Mouse (Mus musculus): ENCODE measurements around the gene Olfr318. TPM values are rescaled to one million over a fixed set of nuclear protein-coding genes. Genes with fewer than 3 reads are reported as not detected.

Olfr318 gene
- polyA plus RNA-seq, 1 experiment, result not detected

GRCm38 (mm10) chr11:58698862-58699261 is 25.0 kb downstream of the Olfr318 start, which contains the start of gene Olfr319:
Gene Olfr319 (plus strand): TSS chr11:58699162.
- Histone ChIP-seq H3K36me3 (replicated peaks; ENCODE audit: low read length) (no peaks in the 10 kb centered on the region), H3K9me3 (peaks cover 19% of the 10 kb centered on the region), H3K27me3 (replicated peaks) (no peaks in the 10 kb centered on the region), H3K4me1 (0 out of 2 replicates have a peak, but pooled peaks cover 8% of the 10 kb centered on the region), H3K4me3 (replicated peaks) (no peak within 1 kb of the TSS)
- no peak for TF ChIP-seq FLI1 (IDR thresholded peaks at IDR 0.05; ENCODE audit: low read length)
- TF ChIP-seq GATA1 (IDR thresholded peaks at IDR 0.05; ENCODE audit: borderline replicate concordance, low read length), result no peak

GRCm38 (mm10) chr11:58680799-58681198 is 43.0 kb downstream of the Olfr318 start, which contains the start of gene Olfr320:
Gene Olfr320 (plus strand): TSS chr11:58681099.
- no peaks in the 10 kb centered on the region for H3K9me3 ChIP-seq
- TF ChIP-seq GATA1 (IDR thresholded peaks at IDR 0.05; ENCODE audit: borderline replicate concordance, low read length), result no peak
- TF ChIP-seq FLI1 (IDR thresholded peaks at IDR 0.05; ENCODE audit: low read length), result no peak
- no peaks in the 10 kb centered on the region for H3K4me1 ChIP-seq

DNA sequence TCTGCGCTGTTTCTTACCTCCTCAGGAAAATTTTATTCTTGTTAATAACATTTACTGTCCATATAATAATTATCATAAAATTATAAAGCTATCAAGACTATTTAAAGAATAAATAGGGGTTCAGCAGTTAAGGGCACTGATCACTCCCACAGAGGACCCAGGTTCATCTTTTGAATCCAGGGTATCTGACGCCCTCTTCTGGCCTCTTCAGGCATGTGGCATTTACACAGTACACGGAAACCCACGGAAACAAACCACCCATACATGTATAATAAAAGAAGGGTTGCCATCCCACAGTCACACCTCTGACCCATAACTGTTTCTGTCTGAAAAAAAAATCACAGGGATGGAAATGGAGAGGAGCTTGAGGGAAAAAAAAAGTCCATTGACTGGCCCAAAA is 52.0 kb downstream of the Olfr318 start:
- no peaks in the 10 kb centered on the region for H3K9me3 ChIP-seq
- no peaks in the 10 kb centered on the region for H3K36me3 ChIP-seq (replicated peaks; ENCODE audit: low read length)

More at GRCm38 (mm10) chr11:58680799-58681198, 43.0 kb downstream of the Olfr318 start, which contains the start of gene Olfr320:
- no peaks in the 10 kb centered on the region for H3K36me3 ChIP-seq (replicated peaks; ENCODE audit: low read length)
- peaks cover 2% of the 10 kb centered on the region for H3K27me3 ChIP-seq (replicated peaks)
- no peak within 1 kb of the TSS for H3K4me3 ChIP-seq (replicated peaks)

GRCm38 (mm10) chr11:58669252-58669651 is 54.6 kb downstream of the Olfr318 start:
- TF ChIP-seq FLI1 (IDR thresholded peaks at IDR 0.05; ENCODE audit: low read length) (no peak), GATA1 (IDR thresholded peaks at IDR 0.05; ENCODE audit: borderline replicate concordance, low read length) (no peak)

More for the DNA sequence above, 52.0 kb downstream of the Olfr318 start:
- no peak for TF ChIP-seq FLI1 (IDR thresholded peaks at IDR 0.05; ENCODE audit: low read length)
- TF ChIP-seq GATA1 (IDR thresholded peaks at IDR 0.05; ENCODE audit: borderline replicate concordance, low read length), result no peak
- no peak overlapping the region for H3K4me3 ChIP-seq (replicated peaks)
- H3K27me3 ChIP-seq (replicated peaks), result no peaks in the 10 kb centered on the region
- 0 out of 2 replicates have a peak, but pooled peaks cover 3% of the 10 kb centered on the region for H3K4me1 ChIP-seq

More at GRCm38 (mm10) chr11:58669252-58669651, 54.6 kb downstream of the Olfr318 start:
- no peaks in the 10 kb centered on the region for H3K9me3 ChIP-seq
- H3K4me1 ChIP-seq, result 0 out of 2 replicates have a peak, but pooled peaks cover 3% of the 10 kb centered on the region
- peaks cover 3% of the 10 kb centered on the region for H3K27me3 ChIP-seq (replicated peaks)
- no peaks in the 10 kb centered on the region for H3K36me3 ChIP-seq (replicated peaks; ENCODE audit: low read length)
- no peak overlapping the region for H3K4me3 ChIP-seq (replicated peaks)

Other genes with a start within 250 kb of the Olfr318 start
- not detected in 2 replicates for gene Olfr332, start 231.5 kb downstream of the Olfr318 start, polyA plus RNA-seq (2012; ENCODE audit: insufficient read depth, low replicate concordance)
- gene Olfr331, start 221.4 kb downstream of the Olfr318 start, polyA plus RNA-seq (2012; ENCODE audit: insufficient read depth, low replicate concordance), result not detected in 2 replicates
- not detected in 2 replicates for gene Olfr330, start 189.2 kb downstream of the Olfr318 start, polyA plus RNA-seq (2012; ENCODE audit: insufficient read depth, low replicate concordance)
- not detected in 2 replicates for gene Olfr329-ps, start 177.6 kb downstream of the Olfr318 start, polyA plus RNA-seq (2012; ENCODE audit: insufficient read depth, low replicate concordance)
- 0.44 TPM in 1 of 2 replicates, not detected in the other for gene Olfr328, start 168.4 kb downstream of the Olfr318 start, polyA plus RNA-seq (2012; ENCODE audit: insufficient read depth, low replicate concordance)
- not detected in 2 replicates for gene Olfr224, start 153.5 kb downstream of the Olfr318 start, polyA plus RNA-seq (2012; ENCODE audit: insufficient read depth, low replicate concordance)
- not detected in 2 replicates for gene Olfr325, start 146.3 kb downstream of the Olfr318 start, polyA plus RNA-seq (2012; ENCODE audit: insufficient read depth, low replicate concordance)
- gene Olfr324, start 128.9 kb downstream of the Olfr318 start, polyA plus RNA-seq (2012; ENCODE audit: insufficient read depth, low replicate concordance), result not detected in 2 replicates
- not detected in 2 replicates for gene 2210407C18Rik, start 107.9 kb downstream of the Olfr318 start, polyA plus RNA-seq (2012; ENCODE audit: insufficient read depth, low replicate concordance)
- not detected in 2 replicates for gene Olfr323, start 93.5 kb downstream of the Olfr318 start, polyA plus RNA-seq (2012; ENCODE audit: insufficient read depth, low replicate concordance)
- gene Trim58, start 83.5 kb downstream of the Olfr318 start, polyA plus RNA-seq (2012; ENCODE audit: insufficient read depth, low replicate concordance), result 7.9 and 18.0 TPM in 2 replicates
- gene Olfr322, start 65.2 kb downstream of the Olfr318 start, polyA plus RNA-seq (2012; ENCODE audit: insufficient read depth, low replicate concordance), result not detected in 2 replicates
- gene Olfr320, start 42.9 kb downstream of the Olfr318 start, polyA plus RNA-seq (2012; ENCODE audit: insufficient read depth, low replicate concordance), result not detected in 2 replicates
- not detected in 2 replicates for gene Olfr319, start 24.9 kb downstream of the Olfr318 start, polyA plus RNA-seq (2012; ENCODE audit: insufficient read depth, low replicate concordance)
- not detected in 2 replicates for gene Olfr317, start 15.2 kb upstream of the Olfr318 start, polyA plus RNA-seq (2012; ENCODE audit: insufficient read depth, low replicate concordance)
- not detected in 2 replicates for gene Olfr316, start 28.7 kb upstream of the Olfr318 start, polyA plus RNA-seq (2012; ENCODE audit: insufficient read depth, low replicate concordance)
- not detected in 2 replicates for gene Olfr315, start 49.2 kb upstream of the Olfr318 start, polyA plus RNA-seq (2012; ENCODE audit: insufficient read depth, low replicate concordance)
- gene Olfr314, start 58.9 kb upstream of the Olfr318 start, polyA plus RNA-seq (2012; ENCODE audit: insufficient read depth, low replicate concordance), result 3.7 TPM in 1 of 2 replicates, not detected in the other
- gene Fam183b, start 77.9 kb upstream of the Olfr318 start, polyA plus RNA-seq (2012; ENCODE audit: insufficient read depth, low replicate concordance), result not detected in 2 replicates
- not detected in 2 replicates for gene Olfr313, start 91.0 kb upstream of the Olfr318 start, polyA plus RNA-seq (2012; ENCODE audit: insufficient read depth, low replicate concordance)
- not detected in 2 replicates for gene Olfr312, start 105.2 kb upstream of the Olfr318 start, polyA plus RNA-seq (2012; ENCODE audit: insufficient read depth, low replicate concordance)
- gene Olfr311, start 115.2 kb upstream of the Olfr318 start, polyA plus RNA-seq (2012; ENCODE audit: insufficient read depth, low replicate concordance), result not detected in 2 replicates
- gene Gm12258, start 123.1 kb upstream of the Olfr318 start, polyA plus RNA-seq (2012; ENCODE audit: insufficient read depth, low replicate concordance), result not detected in 2 replicates
- gene 2810021J22Rik, start 143.2 kb upstream of the Olfr318 start, polyA plus RNA-seq (2012; ENCODE audit: insufficient read depth, low replicate concordance), result 0.32 TPM in 1 of 2 replicates, not detected in the other
- 0.11 TPM in 1 of 2 replicates, not detected in the other for gene Zfp39, start 180.2 kb upstream of the Olfr318 start, polyA plus RNA-seq (2012; ENCODE audit: insufficient read depth, low replicate concordance)
- gene Btnl10, start 193.9 kb upstream of the Olfr318 start, polyA plus RNA-seq (2012; ENCODE audit: insufficient read depth, low replicate concordance), result not detected in 2 replicates
- gene Rnf187, start 214.9 kb upstream of the Olfr318 start, polyA plus RNA-seq (2012; ENCODE audit: insufficient read depth, low replicate concordance), result 271 and 450 TPM in 2 replicates
- 5.3 and 6.7 TPM in 2 replicates for gene Hist3h2ba, start 224.9 kb upstream of the Olfr318 start, polyA plus RNA-seq (2012; ENCODE audit: insufficient read depth, low replicate concordance)
- 16.9 TPM in 1 of 2 replicates, not detected in the other for gene Hist3h2a, start 230.7 kb upstream of the Olfr318 start, polyA plus RNA-seq (2012; ENCODE audit: insufficient read depth, low replicate concordance)
- gene Trim17, start 230.7 kb upstream of the Olfr318 start, polyA plus RNA-seq (2012; ENCODE audit: insufficient read depth, low replicate concordance), result 11.3 and 13.8 TPM in 2 replicates

Measured in megakaryocyte, embryonic 14.5 days (primary cell).